15 mouse cellular contexts compared by ENCODE assay signal in the genomic region with DNA sequence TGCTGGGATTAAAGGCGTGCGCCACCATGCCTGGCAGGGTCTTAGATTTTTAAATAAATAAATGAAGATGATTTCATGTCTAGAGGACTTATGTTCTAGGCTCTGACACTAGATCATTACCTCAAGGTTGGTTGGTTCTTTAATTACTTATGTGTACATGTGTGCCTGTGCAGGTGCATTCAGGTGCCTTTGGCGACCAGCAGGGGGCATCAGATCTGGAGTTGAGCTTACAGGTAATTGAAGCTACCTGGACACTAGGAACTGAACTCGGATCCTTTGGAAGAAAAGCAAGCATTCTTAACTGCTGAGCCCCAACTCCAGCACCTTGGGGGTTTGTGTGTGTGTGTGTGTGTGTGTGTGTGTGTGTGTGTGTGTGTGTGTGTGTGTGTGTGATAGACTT. TPM values are rescaled to one million over a fixed set of nuclear protein-coding genes. Genes with fewer than 3 reads are reported as not detected.
DNase-seq lines count a peak whose midpoint lies in the region; ATAC-seq and TF ChIP-seq lines count a peak whose summit lies in the region.
"Had no signal": no experiment of that assay in that cellular context is flagged by ENCODE, and none has a peak within 500 bp of the region (broad histone marks: within the 10 kb centered on the region; RNA-seq: fewer than 3 reads in every experiment).

No protein-coding gene starts in this region.

- H3K4me1 ChIP-seq in liver, adult 2 months (ENCODE audit: control insufficient read depth, insufficient read depth, low read length): peaks cover 20% of the 10 kb centered on the region
- peaks cover 60% of the 10 kb centered on the region for H3K4me1 ChIP-seq in liver, embryonic 12.5 days
- peaks cover 6 to 20% of the 10 kb centered on the region in 2 experiments; a peak in 3 of 4 replicates for H3K4me1 ChIP-seq in MEL (ENCODE audit: control insufficient read depth in 1 of 2, insufficient read depth in 2 of 2, low read length in 2 of 2)
- H3K4me1 ChIP-seq in liver, postnatal 0 days (ENCODE audit: insufficient read depth): peaks cover 29% of the 10 kb centered on the region

- no peaks in the 10 kb centered on the region for H3K9me3 ChIP-seq in liver, embryonic 12.5 days (replicated peaks)
- no peaks in the 10 kb centered on the region for H3K9me3 ChIP-seq in MEL (replicated peaks; ENCODE audit: insufficient read depth, low read length)
- no peaks in the 10 kb centered on the region for H3K9me3 ChIP-seq in liver, postnatal 0 days (ENCODE audit: low read length)
- H3K9me3 ChIP-seq: hindbrain, embryonic 10.5 days; lung, embryonic 15.5 days; midbrain, embryonic 10.5 days had no signal

- TF ChIP-seq EP300 in MEL (IDR thresholded peaks at IDR 0.05; ENCODE audit: low read depth in 1 of 2, low read length in 2 of 2): no peak
- no peak for TF ChIP-seq EP300 in liver, postnatal 0 days (IDR thresholded peaks at IDR 0.05; ENCODE audit: low read depth)

- peak; percentile 68 for DNase-seq in CD4-positive, CD25-positive, alpha-beta regulatory T cell, adult 2 months (ENCODE audit: low read depth, low spot score)
- DNase-seq in liver, adult 2 months (ENCODE audit: extremely low read depth, low read depth, low spot score): peak; percentile 43
- peak; percentile 27 for DNase-seq in MEL (ENCODE audit: low read depth, low spot score)
- DNase-seq in liver, postnatal 0 days: peak; percentile 41
- DNase-seq in embryo, embryonic 11 days: no peak
- DNase-seq in cerebellum, postnatal 36 days: no peak
- DNase-seq: cerebellum, adult 11 months; kidney, adult 11 months had no signal

- H3K9ac ChIP-seq in liver, adult 2 months (ENCODE audit: low read depth, low read length): no peak overlapping the region
- H3K9ac ChIP-seq in liver, embryonic 12.5 days: no peak overlapping the region
- no peak overlapping the region for H3K9ac ChIP-seq in MEL (ENCODE audit: control insufficient read depth, low read depth, low read length, poor library complexity, severe bottlenecking)
- no peak overlapping the region for H3K9ac ChIP-seq in liver, postnatal 0 days (replicated peaks)
- H3K9ac ChIP-seq: lung, embryonic 15.5 days had no signal

- no peak for TF ChIP-seq RAD21 in MEL (IDR thresholded peaks at IDR 0.05; ENCODE audit: low read depth, low read length)

- TF ChIP-seq POLR2A in liver, adult 2 months (IDR thresholded peaks at IDR 0.05; ENCODE audit: extremely low read depth, insufficient read depth, low read length): no peak
- no peak for TF ChIP-seq POLR2A in MEL (IDR thresholded peaks at IDR 0.05; ENCODE audit: control insufficient read depth in 1 of 2, insufficient read depth in 1 of 2, low read depth in 1 of 2, low read length in 2 of 2, poor library complexity in 1 of 2)

- no peak overlapping the region for H3K4me2 ChIP-seq in liver, embryonic 12.5 days
- no peak overlapping the region for H3K4me2 ChIP-seq in liver, postnatal 0 days (ENCODE audit: low read depth, low read length)
- H3K4me2 ChIP-seq: heart, embryonic 11.5 days; lung, embryonic 15.5 days had no signal

- WGBS in liver, adult 2 months: 77% methylated on average over 4 of the region's 4 CpGs
- WGBS in liver, embryonic 12.5 days (ENCODE audit: insufficient replicate concordance): 55% methylated on average over 4 of the region's 4 CpGs
- 72% methylated on average over 4 of the region's 4 CpGs for WGBS in liver, postnatal 0 days (ENCODE audit: insufficient replicate concordance)

- TF ChIP-seq CTCF in liver, adult 2 months (IDR thresholded peaks at IDR 0.05; ENCODE audit: low read depth, low read length): peak; percentile 68
- TF ChIP-seq CTCF in MEL (IDR thresholded peaks at IDR 0.05 in 2 of 3, conservative IDR thresholded peaks at IDR 0.05 in 1 of 3; ENCODE audit: control insufficient read depth in 1 of 3, insufficient read depth in 1 of 3, low read depth in 2 of 3, low read length in 3 of 3, poor library complexity in 1 of 3, severe bottlenecking in 1 of 3): peak; percentile 43 to 62 (median 44); a peak in 5 of 6 replicates
- peak; percentile 58 for TF ChIP-seq CTCF in liver, postnatal 0 days (IDR thresholded peaks at IDR 0.05; ENCODE audit: low read depth)

- H3K79me2 ChIP-seq in liver, adult 2 months (ENCODE audit: control insufficient read depth, insufficient read depth, low read length): peaks cover 21% of the 10 kb centered on the region
- H3K79me2 ChIP-seq in MEL (ENCODE audit: control insufficient read depth, insufficient read depth, low read length, poor library complexity): peaks cover 7% of the 10 kb centered on the region

- no peak overlapping the region for H3K27ac ChIP-seq in liver, adult 2 months (replicated peaks; ENCODE audit: insufficient read depth, low read depth, low read length)
- no peak overlapping the region for H3K27ac ChIP-seq in liver, embryonic 12.5 days
- no peak overlapping the region for H3K27ac ChIP-seq in MEL (ENCODE audit: control insufficient read depth, low read depth, low read length)
- H3K27ac ChIP-seq in liver, postnatal 0 days (ENCODE audit: low read depth): no peak overlapping the region
- H3K27ac ChIP-seq: hindbrain, embryonic 10.5 days; lung, embryonic 15.5 days; midbrain, embryonic 10.5 days had no signal

- no peaks in the 10 kb centered on the region for H3K36me3 ChIP-seq in liver, adult 2 months (ENCODE audit: control insufficient read depth, insufficient read depth, low read length)
- H3K36me3 ChIP-seq in liver, embryonic 12.5 days: no peaks in the 10 kb centered on the region
- peaks cover 0 to 8% of the 10 kb centered on the region in 2 experiments; a peak in 2 of 4 replicates for H3K36me3 ChIP-seq in MEL (ENCODE audit: control insufficient read depth in 1 of 2, insufficient read depth in 2 of 2, low read length in 2 of 2)
- no peaks in the 10 kb centered on the region for H3K36me3 ChIP-seq in liver, postnatal 0 days (replicated peaks; ENCODE audit: insufficient read depth, low read length)

- ATAC-seq in CD4-positive, CD25-positive, alpha-beta regulatory T cell, adult 4 months: no peak
- no peak for ATAC-seq in liver, embryonic 12.5 days
- ATAC-seq in liver, postnatal 0 days: no peak

- H3K4me3 ChIP-seq in liver, adult 2 months (ENCODE audit: insufficient read depth, low read depth, low read length): no peak overlapping the region
- no peak overlapping the region for H3K4me3 ChIP-seq in liver, embryonic 12.5 days
- H3K4me3 ChIP-seq in MEL (ENCODE audit: control insufficient read depth in 1 of 2, insufficient read depth in 1 of 2, low read depth in 2 of 2, low read length in 2 of 2): no peak overlapping the region
- H3K4me3 ChIP-seq in liver, postnatal 0 days (ENCODE audit: low read depth, low read length): no peak overlapping the region
- H3K4me3 ChIP-seq: hindbrain, embryonic 10.5 days; lung, embryonic 15.5 days had no signal

- H3K27me3 ChIP-seq in liver, adult 2 months (ENCODE audit: control insufficient read depth, insufficient read depth, low read length): no peaks in the 10 kb centered on the region
- no peaks in the 10 kb centered on the region for H3K27me3 ChIP-seq in liver, embryonic 12.5 days (replicated peaks)
- no peaks in the 10 kb centered on the region for H3K27me3 ChIP-seq in MEL (ENCODE audit: control insufficient read depth in 1 of 2, insufficient read depth in 2 of 2, low read length in 2 of 2)
- no peaks in the 10 kb centered on the region for H3K27me3 ChIP-seq in liver, postnatal 0 days (ENCODE audit: insufficient read depth, low read length)
- H3K27me3 ChIP-seq: lung, embryonic 15.5 days; Patski had no signal

RNA-seq across cellular contexts. Expression of a gene that starts 2.0 kb away (rescaled TPM):
- polyA plus RNA-seq in CD4-positive, CD25-positive, alpha-beta regulatory T cell, adult 4 months (2017; shearing (Covaris generic)): 10 to 100 TPM in 1 of 2 experiments, 1 to 10 TPM in 1; 8.7 to 10.8 TPM
- 11.9 and 16.6 TPM in 2 replicates for total RNA-seq in liver, adult 2 months (2014; rRNA removed)
- polyA plus RNA-seq in liver, adult 2 months (2012; rRNA removed): 35.2 and 36.2 TPM in 2 replicates
- polyA plus RNA-seq in liver, embryonic 12.5 days (2016; fragmentation: Nextera tagmentation; extraction: Ambion mirVana): 14.2 and 15.7 TPM in 2 replicates
- total RNA-seq in MEL (2012; rRNA removed): 12.5 and 13.8 TPM in 2 replicates
- 10 to 100 TPM in 1 of 2 experiments, not detected in 1; 22.7 TPM for polyA plus RNA-seq in MEL (2012; ENCODE audit: insufficient read depth in 1 of 2, insufficient read length in 2 of 2, low read depth in 1 of 2, low replicate concordance in 2 of 2, missing spikeins in 1 of 2)
- 20.1 and 23.5 TPM in 2 replicates for polyA plus RNA-seq in liver, postnatal 0 days (2015; fragmentation: Nextera tagmentation; extraction: Ambion mirVana)

RNA-seq across cellular contexts. Expression of a gene that starts 2.3 kb away (rescaled TPM):
- polyA plus RNA-seq in CD4-positive, CD25-positive, alpha-beta regulatory T cell, adult 4 months (2017; shearing (Covaris generic)): 1 to 10 TPM; 1.9 to 2.5 TPM
- 3.5 and 6.0 TPM in 2 replicates for total RNA-seq in liver, adult 2 months (2014; rRNA removed)
- 4.0 and 5.8 TPM in 2 replicates for polyA plus RNA-seq in liver, adult 2 months (2012; rRNA removed)
- 3.5 and 4.1 TPM in 2 replicates for polyA plus RNA-seq in liver, embryonic 12.5 days (2016; fragmentation: Nextera tagmentation; extraction: Ambion mirVana)
- total RNA-seq in MEL (2012; rRNA removed): 5.1 and 6.8 TPM in 2 replicates
- 1 to 10 TPM in 1 of 2 experiments, not detected in 1; 6.3 TPM for polyA plus RNA-seq in MEL (2012; ENCODE audit: insufficient read depth in 1 of 2, insufficient read length in 2 of 2, low read depth in 1 of 2, low replicate concordance in 2 of 2, missing spikeins in 1 of 2)
- polyA plus RNA-seq in liver, postnatal 0 days (2015; fragmentation: Nextera tagmentation; extraction: Ambion mirVana): 1.2 and 1.5 TPM in 2 replicates

RNA-seq across cellular contexts. Expression of a gene that starts 27.5 kb away (rescaled TPM):
- under 1 TPM; 0.11 to 0.25 TPM for polyA plus RNA-seq in CD4-positive, CD25-positive, alpha-beta regulatory T cell, adult 4 months (2017; shearing (Covaris generic))
- 0.46 and 0.74 TPM in 2 replicates for total RNA-seq in liver, adult 2 months (2014; rRNA removed)
- polyA plus RNA-seq in liver, adult 2 months (2012; rRNA removed): 0.62 and 1.5 TPM in 2 replicates
- 3.9 and 4.0 TPM in 2 replicates for polyA plus RNA-seq in liver, embryonic 12.5 days (2016; fragmentation: Nextera tagmentation; extraction: Ambion mirVana)
- 2.2 and 3.6 TPM in 2 replicates for total RNA-seq in MEL (2012; rRNA removed)
- 10 to 100 TPM in 1 of 2 experiments, not detected in 1; 10.6 TPM for polyA plus RNA-seq in MEL (2012; ENCODE audit: insufficient read depth in 1 of 2, insufficient read length in 2 of 2, low read depth in 1 of 2, low replicate concordance in 2 of 2, missing spikeins in 1 of 2)
- polyA plus RNA-seq in liver, postnatal 0 days (2015; fragmentation: Nextera tagmentation; extraction: Ambion mirVana): 1.1 and 1.2 TPM in 2 replicates

RNA-seq across cellular contexts. Expression of a gene that starts 34.7 kb away (rescaled TPM):
- 10 to 100 TPM; 60.9 to 76.3 TPM for polyA plus RNA-seq in CD4-positive, CD25-positive, alpha-beta regulatory T cell, adult 4 months (2017; shearing (Covaris generic))
- total RNA-seq in liver, adult 2 months (2014; rRNA removed): 10.5 and 17.0 TPM in 2 replicates
- 76.8 and 79.1 TPM in 2 replicates for polyA plus RNA-seq in liver, adult 2 months (2012; rRNA removed)
- polyA plus RNA-seq in liver, embryonic 12.5 days (2016; fragmentation: Nextera tagmentation; extraction: Ambion mirVana): 150 and 163 TPM in 2 replicates
- 128 and 139 TPM in 2 replicates for total RNA-seq in MEL (2012; rRNA removed)
- polyA plus RNA-seq in MEL (2012; ENCODE audit: insufficient read depth in 1 of 2, insufficient read length in 2 of 2, low read depth in 1 of 2, low replicate concordance in 2 of 2, missing spikeins in 1 of 2): 100 to 1,000 TPM in 1 of 2 experiments, not detected in 1; 310 TPM
- polyA plus RNA-seq in liver, postnatal 0 days (2015; fragmentation: Nextera tagmentation; extraction: Ambion mirVana): 39.3 and 44.9 TPM in 2 replicates

RNA-seq across cellular contexts. Expression of a gene that starts 35.2 kb away (rescaled TPM):
- polyA plus RNA-seq in CD4-positive, CD25-positive, alpha-beta regulatory T cell, adult 4 months (2017; shearing (Covaris generic)): 1 to 10 TPM; 3.8 to 6.0 TPM
- total RNA-seq in liver, adult 2 months (2014; rRNA removed): 3.9 and 4.2 TPM in 2 replicates
- polyA plus RNA-seq in liver, adult 2 months (2012; rRNA removed): 10.2 and 13.8 TPM in 2 replicates
- polyA plus RNA-seq in liver, embryonic 12.5 days (2016; fragmentation: Nextera tagmentation; extraction: Ambion mirVana): 1.5 TPM in 2 replicates
- total RNA-seq in MEL (2012; rRNA removed): 1.6 and 2.1 TPM in 2 replicates
- polyA plus RNA-seq in MEL (2012; ENCODE audit: insufficient read depth in 1 of 2, insufficient read length in 2 of 2, low read depth in 1 of 2, low replicate concordance in 2 of 2, missing spikeins in 1 of 2): 1 to 10 TPM in 1 of 2 experiments, not detected in 1; 7.1 TPM
- 1.00 and 1.1 TPM in 2 replicates for polyA plus RNA-seq in liver, postnatal 0 days (2015; fragmentation: Nextera tagmentation; extraction: Ambion mirVana)

Comparison
In these comparisons a context has a peak if more than half of its experiments do, and no peak if none do; other contexts are left out.
1. DNase-seq: peak in CD4-positive, CD25-positive, alpha-beta regulatory T cell, adult 2 months (single experiment), liver, adult 2 months (single experiment), MEL (single experiment) and liver, postnatal 0 days (single experiment); none in embryo, embryonic 11 days (single experiment) and cerebellum, postnatal 36 days (0 of 2).
2. Peak in every context shown above with its lines, with median percentiles within 50 percentile points of each other: CTCF ChIP-seq.